Mouse (Mus musculus): Measurements from ENCODE around the gene Prc1. TPM values are rescaled to one million over a fixed set of nuclear protein-coding genes. Genes with fewer than 3 reads are reported as not detected.
A peak's percentile ranks its signal among the peaks of the same experiment; 100 is the strongest.

Gene Prc1
- polyA plus RNA-seq, 1 experiment from 2014 or later = 177 TPM

- ATAC-seq (ENCODE audit: borderline replicate concordance, extremely low read depth, low FRiP score, low TSS enrichment) = no peak
- H3K9ac ChIP-seq = no peak overlapping the region
- no peaks in the 10 kb centered on the region for H3K27me3 ChIP-seq
- H3K27ac ChIP-seq = no peak overlapping the region
- H3K36me3 ChIP-seq = peaks cover 36% of the 10 kb centered on the region
- H3K4me1 ChIP-seq = peaks cover 23% of the 10 kb centered on the region
- WGBS = 73% methylated on average over 1 of the region's 1 CpGs
- H3K4me3 ChIP-seq = no peak overlapping the region
- H3K4me2 ChIP-seq = no peak overlapping the region
- no peaks in the 10 kb centered on the region for H3K9me3 ChIP-seq
Measured at GRCm38 (mm10) chr7:80267764-80268163, 26.5 kb upstream of the Prc1 start.

- peak within 1 kb of the TSS; percentile 92 for H3K4me2 ChIP-seq
- peak within 1 kb of the TSS; percentile 90 for H3K4me3 ChIP-seq
- peak; percentile 92 for ATAC-seq (ENCODE audit: borderline replicate concordance, extremely low read depth, low FRiP score, low TSS enrichment)
- peaks cover 23% of the 10 kb centered on the region for H3K4me1 ChIP-seq
- peak within 1 kb of the TSS; percentile 76 for H3K9ac ChIP-seq
- H3K27ac ChIP-seq = peak within 1 kb of the TSS; percentile 66
- WGBS = 3% methylated on average over 21 of the region's 21 CpGs
- H3K9me3 ChIP-seq = no peaks in the 10 kb centered on the region
- no peaks in the 10 kb centered on the region for H3K27me3 ChIP-seq
- H3K36me3 ChIP-seq = peaks cover 31% of the 10 kb centered on the region
Measured at GRCm38 (mm10) chr7:80268897-80269750, 25.1 kb upstream of the Prc1 start, which contains the start of gene Vps33b. Gene Vps33b (plus strand): TSS chr7:80269649.

- H3K27ac ChIP-seq = peak overlapping the region; percentile 66; the same call in 1 of the 2 replicates
- peak; percentile 58 for ATAC-seq (ENCODE audit: borderline replicate concordance, extremely low read depth, low FRiP score, low TSS enrichment)
- peak overlapping the region; percentile 92 for H3K4me2 ChIP-seq
- H3K27me3 ChIP-seq = no peaks in the 10 kb centered on the region
- peak overlapping the region; percentile 90 for H3K4me3 ChIP-seq
- no peaks in the 10 kb centered on the region for H3K9me3 ChIP-seq
- H3K36me3 ChIP-seq = peaks cover 31% of the 10 kb centered on the region
- peaks cover 23% of the 10 kb centered on the region for H3K4me1 ChIP-seq
- peak overlapping the region; percentile 76 for H3K9ac ChIP-seq
- WGBS = 2% methylated on average over 23 of the region's 23 CpGs
Measured at GRCm38 (mm10) chr7:80269751-80270255, 24.4 kb upstream of the Prc1 start.

GRCm38 (mm10) chr7:80273456-80273855, 20.8 kb upstream of the Prc1 start:
- Histone ChIP-seq H3K27ac (no peak overlapping the region), H3K4me3 (no peak overlapping the region), H3K9ac (no peak overlapping the region), H3K27me3 (no peaks in the 10 kb centered on the region), H3K4me1 (peaks cover 22% of the 10 kb centered on the region), H3K36me3 (peaks cover 39% of the 10 kb centered on the region), H3K4me2 (no peak overlapping the region), H3K9me3 (no peaks in the 10 kb centered on the region)
- 85% methylated on average over 2 of the region's 2 CpGs for WGBS
- no peak for ATAC-seq (ENCODE audit: borderline replicate concordance, extremely low read depth, low FRiP score, low TSS enrichment)

GRCm38 (mm10) chr7:80276374-80276773, 17.9 kb upstream of the Prc1 start:
- Histone ChIP-seq H3K27me3 (no peaks in the 10 kb centered on the region), H3K27ac (no peak overlapping the region), H3K9me3 (no peaks in the 10 kb centered on the region), H3K36me3 (peaks cover 49% of the 10 kb centered on the region), H3K4me2 (no peak overlapping the region), H3K4me3 (no peak overlapping the region), H3K9ac (no peak overlapping the region), H3K4me1 (0 out of 2 replicates have a peak, but pooled peaks cover under 1% of the 10 kb centered on the region)
- no peak for ATAC-seq (ENCODE audit: borderline replicate concordance, extremely low read depth, low FRiP score, low TSS enrichment)
- 90% methylated on average over 4 of the region's 4 CpGs for WGBS

- H3K9me3 ChIP-seq = no peaks in the 10 kb centered on the region
- H3K36me3 ChIP-seq = peaks cover 50% of the 10 kb centered on the region
- H3K4me1 ChIP-seq = no peaks in the 10 kb centered on the region
- no peak overlapping the region for H3K9ac ChIP-seq
- H3K4me3 ChIP-seq = no peak overlapping the region
- H3K27me3 ChIP-seq = no peaks in the 10 kb centered on the region
- no peak for ATAC-seq (ENCODE audit: borderline replicate concordance, extremely low read depth, low FRiP score, low TSS enrichment)
- H3K4me2 ChIP-seq = no peak overlapping the region
- H3K27ac ChIP-seq = no peak overlapping the region
- 80% methylated on average over 10 of the region's 10 CpGs for WGBS
Measured at GRCm38 (mm10) chr7:80280032-80280431, 14.2 kb upstream of the Prc1 start.

GRCm38 (mm10) chr7:80280998-80281397, 13.3 kb upstream of the Prc1 start:
- no peak overlapping the region for H3K9ac ChIP-seq
- H3K36me3 ChIP-seq = peaks cover 51% of the 10 kb centered on the region
- 81% methylated on average over 2 of the region's 2 CpGs for WGBS
- no peak overlapping the region for H3K4me3 ChIP-seq
- no peak for ATAC-seq (ENCODE audit: borderline replicate concordance, extremely low read depth, low FRiP score, low TSS enrichment)
- H3K9me3 ChIP-seq = no peaks in the 10 kb centered on the region
- no peak overlapping the region for H3K4me2 ChIP-seq
- H3K27me3 ChIP-seq = no peaks in the 10 kb centered on the region
- H3K27ac ChIP-seq = no peak overlapping the region
- no peaks in the 10 kb centered on the region for H3K4me1 ChIP-seq

- ATAC-seq (ENCODE audit: borderline replicate concordance, extremely low read depth, low FRiP score, low TSS enrichment) = no peak
- no peak overlapping the region for H3K4me3 ChIP-seq
- H3K9me3 ChIP-seq = no peaks in the 10 kb centered on the region
- no peak overlapping the region for H3K27ac ChIP-seq
- H3K9ac ChIP-seq = no peak overlapping the region
- WGBS = 85% methylated on average over 3 of the region's 3 CpGs
- no peaks in the 10 kb centered on the region for H3K27me3 ChIP-seq
- no peak overlapping the region for H3K4me2 ChIP-seq
- H3K4me1 ChIP-seq = no peaks in the 10 kb centered on the region
- H3K36me3 ChIP-seq = peaks cover 48% of the 10 kb centered on the region
Measured at GRCm38 (mm10) chr7:80281646-80282045, 12.6 kb upstream of the Prc1 start.

GRCm38 (mm10) chr7:80283226-80283918, 10.9 kb upstream of the Prc1 start:
- peaks cover 49% of the 10 kb centered on the region for H3K36me3 ChIP-seq
- no peak for ATAC-seq (ENCODE audit: borderline replicate concordance, extremely low read depth, low FRiP score, low TSS enrichment)
- H3K4me1 ChIP-seq = no peaks in the 10 kb centered on the region
- no peak overlapping the region for H3K9ac ChIP-seq
- H3K4me3 ChIP-seq = no peak overlapping the region
- no peak overlapping the region for H3K27ac ChIP-seq
- no peak overlapping the region for H3K4me2 ChIP-seq
- no peaks in the 10 kb centered on the region for H3K27me3 ChIP-seq
- no peaks in the 10 kb centered on the region for H3K9me3 ChIP-seq
- 83% methylated on average over 3 of the region's 3 CpGs for WGBS

GRCm38 (mm10) chr7:80284391-80284790, 9.9 kb upstream of the Prc1 start:
- no peak overlapping the region for H3K4me3 ChIP-seq
- no peak overlapping the region for H3K27ac ChIP-seq
- no peaks in the 10 kb centered on the region for H3K4me1 ChIP-seq
- H3K4me2 ChIP-seq = no peak overlapping the region
- no peaks in the 10 kb centered on the region for H3K27me3 ChIP-seq
- H3K9ac ChIP-seq = no peak overlapping the region
- 79% methylated on average over 5 of the region's 5 CpGs for WGBS
- H3K9me3 ChIP-seq = no peaks in the 10 kb centered on the region
- ATAC-seq (ENCODE audit: borderline replicate concordance, extremely low read depth, low FRiP score, low TSS enrichment) = no peak
- peaks cover 46% of the 10 kb centered on the region for H3K36me3 ChIP-seq

GRCm38 (mm10) chr7:80285725-80286124, 8.5 kb upstream of the Prc1 start:
- peaks cover 44% of the 10 kb centered on the region; the same call in 1 of the 2 replicates for H3K36me3 ChIP-seq
- no peak overlapping the region for H3K4me2 ChIP-seq
- no peaks in the 10 kb centered on the region for H3K9me3 ChIP-seq
- H3K9ac ChIP-seq = no peak overlapping the region
- no peaks in the 10 kb centered on the region for H3K27me3 ChIP-seq
- H3K4me1 ChIP-seq = no peaks in the 10 kb centered on the region
- WGBS = 97% methylated on average over 6 of the region's 6 CpGs
- H3K27ac ChIP-seq = no peak overlapping the region
- no peak for ATAC-seq (ENCODE audit: borderline replicate concordance, extremely low read depth, low FRiP score, low TSS enrichment)
- no peak overlapping the region for H3K4me3 ChIP-seq

- no peak overlapping the region for H3K9ac ChIP-seq
- H3K36me3 ChIP-seq = peaks cover 37% of the 10 kb centered on the region; the same call in 1 of the 2 replicates
- no peak overlapping the region for H3K4me2 ChIP-seq
- H3K4me3 ChIP-seq = no peak overlapping the region
- no peaks in the 10 kb centered on the region for H3K27me3 ChIP-seq
- WGBS = 80% methylated on average over 10 of the region's 10 CpGs
- H3K27ac ChIP-seq = no peak overlapping the region
- ATAC-seq (ENCODE audit: borderline replicate concordance, extremely low read depth, low FRiP score, low TSS enrichment) = no peak
- H3K9me3 ChIP-seq = no peaks in the 10 kb centered on the region
- no peaks in the 10 kb centered on the region for H3K4me1 ChIP-seq
Measured at GRCm38 (mm10) chr7:80287736-80288135, 6.5 kb upstream of the Prc1 start.

Measured in lung, embryonic 15.5 days (tissue).